In the genomic region with DNA sequence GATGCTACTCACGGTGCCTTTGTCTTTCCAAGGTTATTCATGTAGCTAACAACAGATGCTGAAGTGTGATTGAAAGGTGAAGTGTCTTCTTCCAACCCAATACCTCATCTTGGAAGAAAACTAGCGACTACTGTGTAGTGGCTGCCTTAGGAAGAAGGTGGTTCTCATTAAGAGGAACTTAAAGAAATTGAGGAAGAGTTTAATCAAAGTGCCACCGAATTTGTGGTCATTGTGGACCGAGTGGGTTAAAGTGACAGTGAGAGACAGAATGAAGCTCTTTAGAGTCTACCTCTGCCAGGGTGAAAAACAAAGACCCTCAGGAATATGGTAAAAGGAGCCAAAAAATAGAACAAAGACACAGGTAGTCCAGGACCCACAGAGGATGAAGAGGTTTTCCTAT, we compare ENCODE assay signal across 19 mouse cellular contexts.
"Had no signal": no experiment of that assay in that cellular context is flagged by ENCODE, and none has a peak within 500 bp of the region (broad histone marks: within the 10 kb centered on the region; RNA-seq: fewer than 3 reads in every experiment).

No protein-coding gene starts in this region.

- H3K4me1 ChIP-seq: midbrain, embryonic 10.5 days; midbrain, embryonic 12.5 days; neural tube, embryonic 15.5 days; stomach, embryonic 15.5 days had no signal

- H3K9ac ChIP-seq: liver, postnatal 0 days; lung, embryonic 15.5 days; midbrain, embryonic 12.5 days; neural tube, embryonic 13.5 days; neural tube, embryonic 15.5 days; stomach, embryonic 15.5 days had no signal

- H3K4me2 ChIP-seq: lung, embryonic 15.5 days; midbrain, embryonic 12.5 days; neural tube, embryonic 13.5 days; neural tube, embryonic 15.5 days; stomach, embryonic 15.5 days had no signal

- ATAC-seq: liver, postnatal 0 days; lung, postnatal 0 days; midbrain, embryonic 16.5 days had no signal

- DNase-seq: liver, postnatal 0 days; lung, adult 2 months; lung, postnatal 14 days; lung, postnatal 36 days; midbrain, embryonic 14.5 days; right cerebral cortex, postnatal 14 days; thymus, adult 2 months; thymus, postnatal 25 days; thymus, postnatal 4 days had no signal

- H3K36me3 ChIP-seq: lung, embryonic 15.5 days; midbrain, embryonic 10.5 days; midbrain, embryonic 12.5 days; neural tube, embryonic 13.5 days; neural tube, embryonic 15.5 days; stomach, embryonic 15.5 days had no signal

- H3K27me3 ChIP-seq: lung, embryonic 15.5 days; midbrain, embryonic 12.5 days; neural tube, embryonic 13.5 days; neural tube, embryonic 15.5 days; stomach, embryonic 15.5 days had no signal

- H3K9me3 ChIP-seq: lung, embryonic 15.5 days; midbrain, embryonic 12.5 days; neural tube, embryonic 13.5 days; neural tube, embryonic 15.5 days; stomach, embryonic 15.5 days had no signal

- H3K4me3 ChIP-seq: lung, embryonic 15.5 days; midbrain, embryonic 10.5 days; midbrain, embryonic 12.5 days; myocyte; neural tube, embryonic 13.5 days; neural tube, embryonic 15.5 days; stomach, embryonic 15.5 days had no signal

- H3K27ac ChIP-seq: lung, embryonic 15.5 days; midbrain, embryonic 10.5 days; midbrain, embryonic 12.5 days; neural tube, embryonic 13.5 days; neural tube, embryonic 15.5 days; stomach, embryonic 15.5 days; stomach, postnatal 0 days had no signal
